Mouse (Mus musculus): Measurements from ENCODE around the gene Olfr1463. TPM values are rescaled to one million over a fixed set of nuclear protein-coding genes. Genes with fewer than 3 reads are reported as not detected.

Olfr1463 gene
- polyA plus RNA-seq (2015; fragmentation: Nextera tagmentation; extraction: Ambion mirVana): not detected in 2 replicates

- no peak within 1 kb of the TSS for H3K4me2 ChIP-seq
- no peak within 1 kb of the TSS for H3K4me3 ChIP-seq
- H3K9me3 ChIP-seq: peaks cover 12% of the 10 kb centered on the region; the same call in 1 of the 2 replicates
- H3K27me3 ChIP-seq: no peaks in the 10 kb centered on the region
- ATAC-seq (ENCODE audit: low FRiP score, low read depth): no peak
- no peak within 1 kb of the TSS for H3K27ac ChIP-seq (replicated peaks)
- H3K9ac ChIP-seq: no peak within 1 kb of the TSS
- H3K36me3 ChIP-seq: no peaks in the 10 kb centered on the region
- H3K4me1 ChIP-seq (replicated peaks): no peaks in the 10 kb centered on the region
Measured at GRCm38 (mm10) chr19:13231028-13231427, at the start of gene Olfr1463. TSS of gene Olfr1463 (plus strand) at chr19:13231328.

- no peak within 1 kb of the TSS for H3K4me2 ChIP-seq
- no peak for ATAC-seq (ENCODE audit: low FRiP score, low read depth)
- WGBS: 90% methylated on average over 1 of the region's 1 CpGs
- no peaks in the 10 kb centered on the region for H3K36me3 ChIP-seq
- no peak within 1 kb of the TSS for H3K27ac ChIP-seq (replicated peaks)
- H3K9me3 ChIP-seq: 0 out of 2 replicates have a peak, but pooled peaks cover 8% of the 10 kb centered on the region
- no peaks in the 10 kb centered on the region for H3K27me3 ChIP-seq
- no peak within 1 kb of the TSS for H3K9ac ChIP-seq
- H3K4me1 ChIP-seq (replicated peaks): no peaks in the 10 kb centered on the region
- no peak within 1 kb of the TSS for H3K4me3 ChIP-seq
Measured at GRCm38 (mm10) chr19:13185434-13185833, 45.7 kb upstream of the Olfr1463 start, which contains the start of gene Olfr1462. TSS of gene Olfr1462 (plus strand) at chr19:13185734.

- 93% methylated on average over 11 of the region's 11 CpGs for WGBS
- no peak overlapping the region for H3K9ac ChIP-seq
- H3K36me3 ChIP-seq: no peaks in the 10 kb centered on the region
- no peak for ATAC-seq (ENCODE audit: low FRiP score, low read depth)
- no peak overlapping the region for H3K4me2 ChIP-seq
- no peak overlapping the region for H3K4me3 ChIP-seq
- H3K4me1 ChIP-seq (replicated peaks): no peaks in the 10 kb centered on the region
- H3K27me3 ChIP-seq: no peaks in the 10 kb centered on the region
- no peak overlapping the region for H3K27ac ChIP-seq (replicated peaks)
- peaks cover 9% of the 10 kb centered on the region for H3K9me3 ChIP-seq
Measured at GRCm38 (mm10) chr19:13221666-13222065, 9.5 kb upstream of the Olfr1463 start.

Other genes starting within 250 kb of the Olfr1463 start
- gene Olfr1451, start 236.3 kb upstream of the Olfr1463 start, polyA plus RNA-seq (2015; fragmentation: Nextera tagmentation; extraction: Ambion mirVana): not detected in 2 replicates
- not detected in 2 replicates for gene Olfr1453, start 203.0 kb upstream of the Olfr1463 start, polyA plus RNA-seq (2015; fragmentation: Nextera tagmentation; extraction: Ambion mirVana)
- gene Olfr1454, start 170.7 kb upstream of the Olfr1463 start, polyA plus RNA-seq (2015; fragmentation: Nextera tagmentation; extraction: Ambion mirVana): not detected in 2 replicates
- gene Olfr1457, start 133.4 kb upstream of the Olfr1463 start, polyA plus RNA-seq (2015; fragmentation: Nextera tagmentation; extraction: Ambion mirVana): not detected in 2 replicates
- gene Olfr1458, start 124.6 kb upstream of the Olfr1463 start, polyA plus RNA-seq (2015; fragmentation: Nextera tagmentation; extraction: Ambion mirVana): not detected in 2 replicates
- not detected in 2 replicates for gene Olfr1459, start 81.8 kb upstream of the Olfr1463 start, polyA plus RNA-seq (2015; fragmentation: Nextera tagmentation; extraction: Ambion mirVana)
- not detected in 2 replicates for gene Olfr1461, start 68.3 kb upstream of the Olfr1463 start, polyA plus RNA-seq (2015; fragmentation: Nextera tagmentation; extraction: Ambion mirVana)
- gene Olfr1462, start 45.6 kb upstream of the Olfr1463 start, polyA plus RNA-seq (2015; fragmentation: Nextera tagmentation; extraction: Ambion mirVana): not detected in 2 replicates
- gene Olfr1465, start 84.2 kb downstream of the Olfr1463 start, polyA plus RNA-seq (2015; fragmentation: Nextera tagmentation; extraction: Ambion mirVana): not detected in 2 replicates
- not detected in 2 replicates for gene Olfr1466, start 107.5 kb downstream of the Olfr1463 start, polyA plus RNA-seq (2015; fragmentation: Nextera tagmentation; extraction: Ambion mirVana)
- not detected in 2 replicates for gene Olfr1467, start 130.9 kb downstream of the Olfr1463 start, polyA plus RNA-seq (2015; fragmentation: Nextera tagmentation; extraction: Ambion mirVana)
- gene Olfr1469, start 176.5 kb downstream of the Olfr1463 start, polyA plus RNA-seq (2015; fragmentation: Nextera tagmentation; extraction: Ambion mirVana): not detected in 2 replicates
- not detected in 2 replicates for gene Olfr1471, start 212.1 kb downstream of the Olfr1463 start, polyA plus RNA-seq (2015; fragmentation: Nextera tagmentation; extraction: Ambion mirVana)
- not detected in 2 replicates for gene Olfr1472, start 224.8 kb downstream of the Olfr1463 start, polyA plus RNA-seq (2015; fragmentation: Nextera tagmentation; extraction: Ambion mirVana)
- not detected in 2 replicates for gene Olfr1474, start 238.2 kb downstream of the Olfr1463 start, polyA plus RNA-seq (2015; fragmentation: Nextera tagmentation; extraction: Ambion mirVana)
- gene Olfr1475, start 248.9 kb downstream of the Olfr1463 start, polyA plus RNA-seq (2015; fragmentation: Nextera tagmentation; extraction: Ambion mirVana): not detected in 2 replicates